Mouse (Mus musculus): ENCODE measurements around the gene Ccdc14.

DNA sequence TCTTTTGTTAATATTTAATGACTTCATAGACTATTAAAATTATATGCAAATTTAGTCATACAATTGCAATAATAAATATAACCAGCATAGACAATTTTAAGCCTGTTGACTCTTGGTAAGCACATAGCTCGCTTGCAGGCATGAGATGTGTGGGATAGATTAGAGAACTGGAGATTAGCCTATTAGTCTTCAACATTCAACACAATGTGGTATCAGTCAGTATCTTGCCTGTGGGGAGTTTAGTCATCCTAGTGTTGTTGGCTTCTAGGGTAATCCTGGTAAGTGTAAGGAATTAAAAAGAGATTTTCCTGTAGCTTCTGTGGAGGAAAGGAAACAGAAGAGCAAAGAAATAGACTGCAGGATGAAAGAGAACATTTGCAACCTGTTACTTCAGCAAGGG lies 75.2 kb downstream of the Ccdc14 start:
- TF ChIP-seq CTCF (IDR thresholded peaks at IDR 0.05; ENCODE audit: low read depth) = no peak
- TF ChIP-seq EP300 (IDR thresholded peaks at IDR 0.05; ENCODE audit: low read depth) = no peak
